Mouse (Mus musculus) myocyte (in vitro differentiated cells): ENCODE data around the gene Olfr353.

Experiments
- TCF12 ChIP-seq: IDR thresholded peaks from one replicate; pipeline ENCODE4 v1.6.1; 2011; ENCODE audit warnings: mild to moderate bottlenecking, control low read depth; ENCODE audit not compliant: poor library complexity, insufficient read depth, severe bottlenecking
- USF1 ChIP-seq: IDR thresholded peaks from one replicate; pipeline ENCODE4 v1.6.1; 2011; ENCODE audit warnings: low read depth, mild to moderate bottlenecking, control low read depth, moderate library complexity

GRCm38 (mm10) chr2:36936821-36937220 is 44.1 kb upstream of the Olfr353 start, which contains the start of gene Olfr356:
- TF ChIP-seq TCF12 (no peak), USF1 (no peak)
